Mouse (Mus musculus): ENCODE measurements around the gene Cox6b2. TPM values are rescaled to one million over a fixed set of nuclear protein-coding genes. Genes with fewer than 3 reads are reported as not detected.

Cox6b2 gene
- polyA plus RNA-seq, 1 experiment from 2014 or later: 37.9 TPM

DNA sequence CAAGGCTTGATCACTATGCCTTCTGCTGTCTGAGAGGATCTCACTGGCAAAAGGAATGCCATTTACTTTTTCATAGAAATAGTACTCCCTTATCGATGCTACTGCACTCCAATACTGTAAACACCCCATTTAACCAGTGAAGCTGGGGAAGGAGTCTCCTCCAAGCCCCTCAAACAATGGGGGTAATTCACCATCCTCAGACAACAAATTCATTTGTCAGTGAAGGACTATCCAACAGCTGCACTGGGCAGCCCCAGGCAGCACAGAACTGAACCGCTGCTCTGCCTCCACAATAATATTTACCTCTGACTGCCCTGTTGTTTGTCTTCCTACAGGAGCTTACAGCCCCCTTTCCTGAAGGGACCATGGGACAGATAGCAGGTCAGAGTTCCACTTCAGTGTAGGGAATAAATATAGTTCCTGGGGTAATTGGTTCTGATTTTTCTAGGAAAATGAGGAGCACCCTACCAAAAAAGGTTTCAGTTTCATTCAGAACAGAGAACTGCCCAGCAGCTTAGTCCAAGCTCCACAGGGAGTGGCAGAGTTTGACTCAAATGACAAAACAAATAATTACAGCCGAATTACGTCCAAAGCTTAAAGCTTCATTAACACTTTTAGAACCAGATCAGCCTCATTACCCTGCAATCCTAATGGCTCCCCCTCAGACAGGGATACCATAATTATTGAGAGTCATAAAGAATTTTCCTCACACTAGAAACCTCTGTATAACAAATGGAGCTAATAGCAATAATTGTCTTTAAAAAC lies 12.2 kb upstream of the Cox6b2 start:
- no peak for DNase-seq (ENCODE audit: low spot score)

GRCm38 (mm10) chr7:4759670-4760069 lies 6.8 kb upstream of the Cox6b2 start:
- no peak for DNase-seq (ENCODE audit: low spot score)

- peak; percentile 30 for DNase-seq (ENCODE audit: low spot score)
Observed at GRCm38 (mm10) chr7:4751971-4752820, 698 bp downstream of the Cox6b2 start.

DNA sequence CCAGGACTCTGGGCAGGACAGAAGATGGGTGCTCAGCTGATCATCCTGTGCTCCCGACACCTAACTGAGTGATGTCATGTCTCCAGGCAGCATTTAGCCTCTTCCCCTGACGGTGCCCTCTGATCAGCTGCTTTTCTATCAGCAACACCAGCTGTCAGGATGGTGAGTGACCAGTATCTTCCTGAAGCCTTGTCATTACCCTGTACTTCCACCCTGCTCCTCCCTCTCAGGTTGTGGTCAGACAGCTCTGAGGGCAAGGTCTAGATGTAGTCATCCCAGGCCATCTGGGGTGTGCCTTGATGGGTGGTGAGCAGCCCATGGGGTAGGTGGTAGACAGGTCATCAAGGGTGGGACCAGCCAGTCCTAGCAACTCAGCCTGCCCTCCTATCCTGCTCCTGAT lies 3.7 kb downstream of the Cox6b2 start:
- no peak for DNase-seq (ENCODE audit: low spot score)

GRCm38 (mm10) chr7:4748321-4748720 lies 4.6 kb downstream of the Cox6b2 start:
- DNase-seq (ENCODE audit: low spot score): no peak

- no peak for DNase-seq (ENCODE audit: low spot score)
Observed at GRCm38 (mm10) chr7:4747156-4747899, 5.6 kb downstream of the Cox6b2 start.

- DNase-seq (ENCODE audit: low spot score): no peak
Observed at GRCm38 (mm10) chr7:4746326-4746980, 6.4 kb downstream of the Cox6b2 start.

DNA sequence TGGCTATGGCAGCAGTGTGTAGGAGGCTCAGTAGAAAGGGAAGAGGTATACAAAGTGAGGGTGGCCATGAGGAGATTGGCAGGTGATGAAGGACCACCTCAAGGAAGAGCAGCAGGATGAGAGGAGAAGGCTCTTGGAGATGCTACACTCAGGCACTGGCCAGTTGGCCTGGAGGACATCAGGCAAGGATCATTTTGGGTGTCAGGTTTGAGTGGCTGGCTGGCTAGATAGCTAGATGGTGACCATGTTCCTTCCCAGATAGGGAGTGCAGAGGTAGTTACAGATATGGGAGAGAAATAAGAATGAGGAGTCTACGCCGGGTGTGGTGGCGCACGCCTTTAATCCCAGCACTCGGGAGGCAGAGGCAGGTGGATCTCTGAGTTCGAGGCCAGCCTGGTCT lies 8.0 kb downstream of the Cox6b2 start:
- no peak for DNase-seq (ENCODE audit: low spot score)

- no peak for DNase-seq (ENCODE audit: low spot score)
Observed at GRCm38 (mm10) chr7:4743354-4743753, 9.5 kb downstream of the Cox6b2 start.

- no peak for DNase-seq (ENCODE audit: low spot score)
Observed at GRCm38 (mm10) chr7:4742482-4742819, 10.4 kb downstream of the Cox6b2 start.

GRCm38 (mm10) chr7:4741672-4742481 lies 11.0 kb downstream of the Cox6b2 start:
- no peak for DNase-seq (ENCODE audit: low spot score)

GRCm38 (mm10) chr7:4741151-4741550 lies 11.7 kb downstream of the Cox6b2 start:
- no peak for DNase-seq (ENCODE audit: low spot score)

DNA sequence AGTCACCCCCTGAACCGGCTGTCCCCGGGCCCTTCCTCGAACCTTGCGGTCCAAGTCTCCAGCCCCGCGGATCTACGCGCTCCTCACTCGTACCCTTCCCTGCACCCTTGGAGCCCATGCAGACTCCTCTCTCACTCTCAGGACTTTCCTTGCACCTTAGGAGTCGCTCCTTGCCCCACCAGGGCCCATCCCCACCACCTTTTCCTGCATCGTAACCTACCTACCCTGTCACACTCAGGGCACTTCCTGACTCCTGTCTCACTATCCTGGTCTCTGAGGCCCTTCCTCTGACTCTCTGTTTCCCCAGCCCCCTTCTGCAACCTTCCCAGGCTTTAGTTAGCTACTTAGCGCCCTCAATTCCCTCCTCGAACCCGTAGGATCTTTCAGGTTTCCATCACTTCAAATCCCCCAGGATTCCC lies 12.6 kb downstream of the Cox6b2 start:
- DNase-seq (ENCODE audit: low spot score): no peak

DNA sequence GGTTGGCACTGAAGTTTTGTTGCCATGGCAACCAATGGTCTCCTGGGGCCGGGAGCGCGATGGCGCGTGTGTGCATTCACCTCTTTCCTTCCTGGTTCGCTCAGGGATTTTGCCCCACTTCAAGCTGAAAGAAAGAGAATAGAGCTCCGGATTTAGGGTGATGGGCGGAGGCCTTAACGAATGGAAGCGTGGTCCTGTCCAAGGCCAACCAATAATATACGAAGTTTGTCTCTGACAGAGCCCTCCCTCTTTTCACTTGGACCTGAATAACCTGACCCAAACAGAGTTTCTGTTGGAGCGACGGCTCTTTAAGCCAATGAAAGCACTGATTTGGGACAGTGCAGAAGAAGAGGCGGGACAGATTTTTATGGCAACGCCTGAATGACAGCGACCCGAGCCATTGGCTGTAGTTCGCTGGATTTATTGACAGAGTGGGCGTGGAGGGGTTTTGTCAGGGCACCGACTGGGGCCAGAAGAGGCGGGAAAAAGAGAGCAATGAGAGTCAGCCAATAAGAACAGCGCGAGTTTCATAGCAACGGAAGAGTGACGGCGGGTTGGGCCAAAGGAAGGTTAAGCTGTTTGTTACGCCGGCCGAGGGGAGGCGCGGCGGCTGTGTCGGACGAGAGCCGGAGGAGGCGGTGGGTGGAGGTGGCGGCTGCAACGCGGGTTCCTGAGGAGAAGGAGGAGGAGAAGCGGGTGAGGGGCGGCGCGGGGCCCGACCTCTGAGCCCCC lies 13.2 kb downstream of the Cox6b2 start, which contains the start of gene Kmt5c:
Kmt5c (plus strand) TSS at position 572 of the 732 bp plus-strand sequence.
- DNase-seq (ENCODE audit: low spot score): peak; percentile 99

DNA sequence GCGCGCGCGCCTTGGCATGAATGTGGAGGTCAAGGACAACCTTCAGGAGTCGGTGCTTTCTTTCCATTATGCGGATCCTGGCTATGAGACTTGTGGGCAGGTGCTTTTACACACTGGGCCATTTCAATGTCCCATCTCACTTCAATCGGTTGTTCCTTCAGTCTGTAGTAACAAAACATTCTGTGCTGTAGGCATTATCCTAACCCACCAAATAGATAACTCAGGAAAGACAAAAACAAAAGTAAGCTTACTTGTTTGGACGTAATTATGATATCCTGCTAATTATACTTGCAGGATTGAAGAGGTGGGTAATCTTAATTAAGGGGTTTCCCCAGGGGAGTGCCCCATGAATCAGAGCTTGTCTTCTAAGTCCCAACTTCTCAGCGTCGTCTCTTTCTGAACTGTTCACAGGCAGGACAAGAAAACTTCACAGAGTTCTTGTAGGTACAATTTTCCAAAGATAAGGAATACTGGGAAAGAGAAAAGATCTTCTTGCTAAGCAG lies 13.8 kb downstream of the Cox6b2 start:
- no peak for DNase-seq (ENCODE audit: low spot score)

GRCm38 (mm10) chr7:4732968-4733392 lies 19.9 kb downstream of the Cox6b2 start:
- DNase-seq (ENCODE audit: low spot score): no peak

DNA sequence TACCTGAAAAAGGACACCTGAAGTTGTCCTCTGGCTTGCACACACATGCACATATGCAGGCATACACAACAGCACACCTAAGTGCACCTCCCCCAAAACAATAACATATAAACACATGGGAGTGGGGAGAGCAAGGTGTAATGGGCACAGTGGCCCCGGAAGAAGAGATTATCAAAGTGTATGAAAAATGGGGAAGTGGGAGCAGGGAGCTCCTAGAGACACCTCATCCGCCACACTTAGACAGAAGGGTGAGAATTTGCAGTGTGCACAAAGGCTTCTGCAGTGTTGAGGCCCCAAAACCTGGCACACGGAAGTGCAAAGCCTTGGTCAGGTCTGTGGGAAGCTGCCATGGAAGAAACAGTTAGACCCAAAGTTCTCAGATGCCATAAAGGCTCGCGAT lies 21.8 kb downstream of the Cox6b2 start:
- no peak for DNase-seq (ENCODE audit: low spot score)

DNA sequence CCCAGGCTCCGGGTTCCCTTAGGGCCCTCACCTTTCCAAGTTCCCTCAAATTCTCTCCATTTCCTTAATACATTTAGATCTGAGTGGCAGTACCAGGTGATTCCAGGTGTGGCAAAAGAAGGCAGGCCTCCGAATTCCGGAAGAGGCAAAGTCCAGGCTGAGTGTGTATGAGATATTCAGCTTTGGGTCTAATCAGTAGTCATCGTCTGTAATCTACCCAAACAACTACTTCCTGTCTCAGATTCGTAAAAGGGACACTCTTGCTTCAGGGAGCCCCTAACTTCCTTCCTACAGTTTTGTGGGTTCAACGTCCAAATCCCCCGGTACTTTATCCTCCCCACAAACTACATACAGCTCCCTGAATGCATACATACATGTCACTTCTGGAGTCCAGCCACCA lies 27.7 kb downstream of the Cox6b2 start, which contains the start of gene Tmem150b:
Tmem150b (minus strand) TSS at position 81 of the 400 bp plus-strand sequence.
- peak; percentile 8 for DNase-seq (ENCODE audit: low spot score)

GRCm38 (mm10) chr7:4724359-4724758 lies 28.5 kb downstream of the Cox6b2 start:
- no peak for DNase-seq (ENCODE audit: low spot score)

Data from thymus, postnatal 0 days (tissue).